Mouse (Mus musculus) CH12.LX (cell line): ENCODE data around the gene Zfp423.

ENCODE experiments used
- CHD2 ChIP-seq: IDR thresholded peaks from 2 replicates; pipeline ENCODE4 v1.6.1; 2011; ENCODE audit warnings: low read length, improper control_type of control experiment
- CTCF ChIP-seq, 2 experiments: IDR thresholded peaks in 1 of 2; conservative IDR thresholded peaks in 1 of 2; 2 replicates each; pipeline ENCODE4 v1.5.1; 2011 to 2012; ENCODE audit warnings: low read depth in 2 of 2, low read length in 2 of 2, improper control_type of control experiment in 1 of 2, inconsistent platforms in 1 of 2, mild to moderate bottlenecking in 1 of 2, moderate library complexity in 1 of 2
- EP300 ChIP-seq: IDR thresholded peaks from 2 replicates; pipeline ENCODE4 v1.6.1; 2011; ENCODE audit warnings: low read length, improper control_type of control experiment
- MAFK ChIP-seq: IDR thresholded peaks from 2 replicates; pipeline ENCODE4 v1.6.1; 2011; ENCODE audit warnings: low read length, improper control_type of control experiment; ENCODE audit not compliant: insufficient replicate concordance
- MYC ChIP-seq: IDR thresholded peaks from 2 replicates; pipeline ENCODE4 v1.6.1; 2011; ENCODE audit warnings: low read depth, mild to moderate bottlenecking, improper control_type of control experiment, low read length
- POLR2A ChIP-seq: IDR thresholded peaks from 2 replicates; pipeline ENCODE4 v1.6.1; 2011; ENCODE audit warnings: low read depth, mild to moderate bottlenecking, improper control_type of control experiment, low read length

DNA sequence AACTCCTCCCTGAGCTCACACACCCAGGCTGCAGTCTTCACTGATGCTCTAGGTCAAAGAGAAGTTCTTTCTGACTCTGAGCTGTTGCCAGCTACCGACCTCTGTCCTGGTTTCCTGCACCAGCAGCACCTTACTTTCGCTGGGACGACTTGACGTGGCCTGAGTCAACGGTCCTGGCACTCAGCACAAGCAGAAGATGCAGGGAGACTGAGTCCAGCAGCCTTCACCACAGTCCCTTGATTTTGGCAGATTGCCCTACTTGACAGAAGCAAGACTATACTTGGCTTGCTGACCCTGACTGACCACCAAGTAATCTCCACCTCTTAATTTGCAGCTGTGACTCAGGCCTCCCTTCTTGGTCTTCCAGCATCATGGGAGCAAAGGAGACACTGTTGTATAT, 110.6 kb downstream of the Zfp423 start:
- TF ChIP-seq POLR2A (no peak), CTCF (conservative IDR thresholded peaks at IDR 0.05 in 1 of 2, IDR thresholded peaks at IDR 0.05 in 1 of 2; ENCODE audit: low read depth in 2 of 2, low read length in 2 of 2) (no peak), EP300 (no peak), CHD2 (no peak), MAFK (no peak), MYC (no peak)
